Mouse (Mus musculus): ENCODE results near the gene Tma7.

DNA sequence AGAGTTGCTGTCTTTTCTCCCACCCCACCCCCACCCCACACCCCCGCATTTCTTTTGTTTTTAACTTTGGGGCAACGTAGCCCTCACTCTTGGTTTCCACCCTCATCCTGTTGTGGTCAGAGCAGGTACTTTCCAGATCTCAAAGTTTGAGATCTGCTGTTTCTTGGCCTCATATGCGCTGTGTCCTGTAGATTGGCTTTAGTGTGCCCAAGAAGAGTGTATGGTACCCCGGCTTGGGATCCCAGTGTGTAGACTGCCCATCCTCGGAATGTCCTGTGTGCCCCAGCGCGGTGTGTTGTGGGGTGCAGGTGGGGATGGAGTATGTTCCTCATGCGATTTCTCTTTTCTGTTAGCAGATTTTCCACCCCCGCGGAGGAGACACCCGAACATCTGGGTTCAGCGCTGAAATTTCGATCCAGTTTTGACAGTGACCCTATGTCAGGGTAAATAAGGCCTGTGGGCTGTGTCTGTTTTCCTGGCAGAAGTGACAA, 31.3 kb downstream of the Tma7 start:
- TF ChIP-seq POLR2A (IDR thresholded peaks at IDR 0.05; ENCODE audit: borderline replicate concordance, extremely low read depth, low read depth, low read length) = no peak
- TF ChIP-seq CTCF (IDR thresholded peaks at IDR 0.05; ENCODE audit: insufficient read depth, low read length) = no peak

Data from lung, adult 2 months (tissue).